Mouse (Mus musculus) left cerebral cortex, postnatal 10 days (tissue): ENCODE data around the gene Plaa. TPM values are rescaled to one million over a fixed set of nuclear protein-coding genes. Genes with fewer than 3 reads are reported as not detected.

Experiments
- DNase-seq, 2 experiments: peaks; one replicate each; pipeline ENCODE4 v3.0.0; 2021 to 2022; ENCODE audit warnings: low spot score in 2 of 2, mixed read lengths in 1 of 2; ENCODE audit errors: extremely low spot score in 1 of 2
- intact Hi-C: fragments of 180-260 bp; cut with DNase I; formaldehyde crosslinking; loops from one replicate; pipeline ENCODE4 v1.15.1; 2025
- total RNA-seq, 2 experiments: library from RNA; stranded (reverse); gene quantifications; 2 replicates each; pipeline ENCODE4 v1.2.3; 2021

Plaa gene
- total RNA-seq, 2 experiments from 2014 or later, result 67.6 to 69.7 TPM

- no peak for DNase-seq
- intact Hi-C loops, result no loop called here
Observed at GRCm38 (mm10) chr4:94559266-94559665, 43.8 kb downstream of the Plaa start.

- DNase-seq, result no peak
- intact Hi-C loops, result no loop called here
Observed at GRCm38 (mm10) chr4:94557145-94557544, 45.9 kb downstream of the Plaa start.

DNA sequence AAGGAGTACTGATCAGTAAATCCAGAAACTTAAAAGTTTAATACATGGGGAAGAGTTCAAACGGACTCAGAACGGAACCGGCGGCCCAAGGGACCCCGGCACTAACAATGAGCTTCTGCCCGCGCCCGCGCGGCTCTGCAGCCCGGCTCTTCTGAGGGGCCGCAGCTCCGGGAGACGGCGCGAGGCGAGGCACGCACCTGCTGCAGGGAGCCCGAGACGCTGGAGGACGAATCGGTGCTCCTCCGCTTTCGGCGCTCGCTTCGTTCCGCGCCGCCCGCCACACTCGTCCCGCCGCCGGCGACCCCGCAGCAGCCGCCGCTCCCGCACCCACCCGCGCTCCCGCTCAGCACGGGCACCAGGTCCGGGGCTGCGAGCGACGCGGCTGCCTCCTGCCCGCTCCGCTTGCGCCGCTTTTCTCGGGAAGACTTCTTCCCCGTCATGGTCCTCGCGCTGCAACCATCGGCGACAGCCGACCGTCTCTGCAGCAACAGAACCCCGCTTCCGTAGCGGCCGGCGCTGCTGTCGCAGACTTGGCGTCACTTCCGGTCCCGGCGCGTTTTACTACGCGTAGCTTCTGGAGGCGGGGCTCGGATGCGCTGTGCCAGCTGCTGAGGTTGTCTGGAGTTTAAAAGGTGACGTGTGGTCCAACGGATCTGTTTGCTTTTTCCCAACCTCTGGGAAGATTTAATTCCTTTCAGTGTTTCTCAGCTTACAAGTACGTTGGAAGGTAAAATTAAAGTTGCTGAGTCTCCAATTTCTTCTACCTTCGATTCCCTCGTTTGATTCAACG lies 46.6 kb downstream of the Plaa start, which contains the start of the genes Gm10306 and Caap1:
Gene Gm10306, plus strand, starts transcription at position 282 of the 790 bp plus-strand sequence.
Gene Caap1, minus strand, starts transcription at position 532 of the 790 bp plus-strand sequence.
- DNase-seq, result peak; percentile 93 to 96
- intact Hi-C loops, result no loop called here

GRCm38 (mm10) chr4:94554955-94555494 lies 48.0 kb downstream of the Plaa start:
- intact Hi-C loops, result no loop called here
- no peak for DNase-seq

DNA sequence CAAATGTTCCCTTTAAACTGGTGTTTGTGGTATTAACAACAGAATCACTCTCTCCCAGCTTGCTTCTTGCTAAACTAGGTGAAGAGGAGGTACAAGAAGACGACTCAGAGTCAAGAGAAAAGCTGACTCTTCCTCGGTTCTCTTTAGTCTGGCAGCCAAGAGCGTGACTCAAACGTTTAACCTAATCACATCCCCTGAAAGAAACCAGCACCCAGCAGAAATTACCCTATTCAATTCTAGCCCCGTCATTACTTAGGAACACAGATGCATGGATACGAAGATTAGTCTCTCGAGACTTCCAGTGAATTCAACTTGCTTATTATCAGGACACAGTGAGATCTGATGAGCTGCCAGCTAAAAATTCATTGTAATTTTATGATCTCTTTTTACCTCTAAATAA lies 58.7 kb downstream of the Plaa start:
- no peak for DNase-seq
- intact Hi-C loops, result no loop called here

DNA sequence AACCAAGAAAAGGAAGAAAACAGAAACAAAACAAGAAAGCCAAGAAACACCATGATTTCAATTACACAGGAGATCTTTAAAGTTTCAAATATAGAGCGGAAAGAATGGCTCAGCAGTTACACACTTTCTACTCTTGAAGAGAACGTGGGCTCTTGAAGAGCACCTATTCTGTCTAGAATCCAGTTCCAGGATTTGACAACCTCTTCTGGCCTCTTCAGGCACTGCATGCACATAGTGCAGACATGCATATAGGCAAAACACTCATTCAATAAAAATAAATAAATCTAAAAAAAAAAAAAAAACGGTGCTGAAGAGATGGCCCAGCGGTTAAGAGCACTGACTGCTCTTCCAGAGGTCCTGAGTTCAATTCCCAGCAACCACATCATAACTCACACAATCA lies 60.0 kb downstream of the Plaa start:
- no peak for DNase-seq
- intact Hi-C loops, result no loop called here

GRCm38 (mm10) chr4:94533205-94533604 lies 69.8 kb downstream of the Plaa start:
- DNase-seq, result no peak
- intact Hi-C loops, result no loop called here

- intact Hi-C loops, result loop anchor here (10.0 kb wide), 2 partner anchors 395 to 525 kb away; no protein-coding TSS in a partner anchor
Observed at GRCm38 (mm10) chr4:94529448-94529847, 73.6 kb downstream of the Plaa start.

GRCm38 (mm10) chr4:94523321-94523720 lies 79.7 kb downstream of the Plaa start:
- no peak for DNase-seq
- intact Hi-C loops, result loop anchor here (10.0 kb wide), 2 partner anchors 389 to 519 kb away; no protein-coding TSS in a partner anchor

More at GRCm38 (mm10) chr4:94529448-94529847, 73.6 kb downstream of the Plaa start:
- DNase-seq, result no peak

DNA sequence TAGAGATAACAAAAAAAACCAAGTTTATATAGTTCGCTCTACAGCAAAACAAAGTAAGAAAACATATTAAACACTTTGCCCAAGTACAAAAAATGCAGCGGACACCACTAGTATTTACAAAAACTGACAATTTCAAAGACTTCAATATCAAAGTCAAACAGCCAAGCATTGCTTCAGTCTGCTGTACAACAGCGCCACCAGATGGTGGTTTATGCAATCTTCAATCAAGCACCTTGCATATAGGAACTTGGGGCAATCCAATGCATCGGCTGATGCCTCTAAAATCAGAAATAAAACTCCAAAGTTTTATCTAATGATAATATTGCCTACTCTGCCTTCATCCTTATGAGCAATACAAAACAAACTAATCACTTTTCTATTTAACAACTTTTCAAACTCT lies 85.4 kb downstream of the Plaa start:
- intact Hi-C loops, result no loop called here
- DNase-seq, result peak; percentile 17 to 52

Other genes with a start within 250 kb of the Plaa start
- not detected for gene Gm10306, start 46.7 kb downstream of the Plaa start, total RNA-seq
- gene Caap1, start 46.4 kb downstream of the Plaa start, total RNA-seq, result 10 to 100 TPM in 1 of 2 experiments, 1 to 10 TPM in 1; 9.3 to 10.4 TPM
- 10 to 100 TPM; 28.2 to 29.4 TPM for gene Ift74, start 11.2 kb upstream of the Plaa start, total RNA-seq
- not detected for gene Lrrc19, start 46.9 kb upstream of the Plaa start, total RNA-seq
- gene Tek, start 136.0 kb upstream of the Plaa start, total RNA-seq, result 10 to 100 TPM; 10.7 to 12.1 TPM